Mouse (Mus musculus) gastrocnemius, postnatal 4 days (tissue): ENCODE measurements around the gene Gm8439. TPM values are rescaled to one million over a fixed set of nuclear protein-coding genes. Genes with fewer than 3 reads are reported as not detected.

ENCODE experiments used
- DNase-seq, 2 experiments: peaks; one replicate each; pipeline ENCODE4 v3.0.0; 2021 to 2022; ENCODE audit warnings: low spot score in 2 of 2, mixed read lengths in 2 of 2
- total RNA-seq, 2 experiments: library from RNA; stranded (reverse); gene quantifications; 2 replicates each; pipeline ENCODE4 v1.2.3; 2021

Gm8439 gene
- total RNA-seq, 2 experiments from 2014 or later = not detected

- no peak for DNase-seq
These were observed 23.9 kb downstream of the Gm8439 start for GRCm38 (mm10) chr4:120612304-120613080.

- no peak for DNase-seq
These were observed 25.3 kb downstream of the Gm8439 start for GRCm38 (mm10) chr4:120613691-120614329.

GRCm38 (mm10) chr4:120614644-120615043 lies 26.1 kb downstream of the Gm8439 start:
- no peak for DNase-seq

GRCm38 (mm10) chr4:120615528-120616081 lies 27.1 kb downstream of the Gm8439 start:
- no peak for DNase-seq

- DNase-seq = no peak
These were observed 27.9 kb downstream of the Gm8439 start for GRCm38 (mm10) chr4:120616199-120617025.

- no peak for DNase-seq
These were observed 39.2 kb downstream of the Gm8439 start for GRCm38 (mm10) chr4:120627728-120628127.

GRCm38 (mm10) chr4:120630218-120630931 lies 41.8 kb downstream of the Gm8439 start:
- no peak for DNase-seq

GRCm38 (mm10) chr4:120631828-120632227 lies 43.3 kb downstream of the Gm8439 start:
- DNase-seq = no peak

GRCm38 (mm10) chr4:120635351-120635750 lies 46.8 kb downstream of the Gm8439 start:
- DNase-seq = no peak

- no peak for DNase-seq
These were observed 53.4 kb downstream of the Gm8439 start for GRCm38 (mm10) chr4:120641946-120642345.

- no peak for DNase-seq
These were observed 55.4 kb downstream of the Gm8439 start for GRCm38 (mm10) chr4:120643899-120644298.

GRCm38 (mm10) chr4:120649369-120650207 lies 61.0 kb downstream of the Gm8439 start:
- no peak for DNase-seq

- no peak for DNase-seq
These were observed 61.7 kb downstream of the Gm8439 start for GRCm38 (mm10) chr4:120650208-120650592.

- no peak for DNase-seq
These were observed 67.4 kb downstream of the Gm8439 start for GRCm38 (mm10) chr4:120655898-120656297.

Other genes with a start within 250 kb of the Gm8439 start
- 10 to 100 TPM; 45.8 to 51.2 TPM for gene Scmh1, start 183.5 kb upstream of the Gm8439 start, total RNA-seq
- under 1 TPM; 0.23 to 0.25 TPM for gene Slfnl1, start 56.5 kb upstream of the Gm8439 start, total RNA-seq
- gene Ctps, start 18.5 kb upstream of the Gm8439 start, total RNA-seq = 10 to 100 TPM; 33.4 to 35.3 TPM
- gene Cited4, start 77.8 kb downstream of the Gm8439 start, total RNA-seq = 10 to 100 TPM; 12.4 to 14.6 TPM
- gene Kcnq4, start 159.9 kb downstream of the Gm8439 start, total RNA-seq = 10 to 100 TPM; 30.5 to 37.8 TPM
- gene Nfyc, start 242.8 kb downstream of the Gm8439 start, total RNA-seq = 10 to 100 TPM; 51.1 to 55.6 TPM